Mouse (Mus musculus) forebrain, embryonic 10.5 days (tissue): ENCODE measurements around the gene Kazn. TPM values are rescaled to one million over a fixed set of nuclear protein-coding genes. Genes with fewer than 3 reads are reported as not detected.

Source experiments
- DNase-seq: peaks from one replicate; pipeline ENCODE4 v3.0.0-alpha.2; 2017; ENCODE audit warnings: low spot score; ENCODE audit errors: extremely low spot score
- H3K27ac ChIP-seq: fragments of 300-500 bp; sonication (generic); 2 replicates; pipeline ENCODE4 v1.5.1; 2016; ENCODE audit warnings: mild to moderate bottlenecking
- H3K27me3 ChIP-seq: fragments of 300-500 bp; sonication (generic); 2 replicates; pipeline ENCODE4 v1.6.1; 2016; ENCODE audit warnings: mild to moderate bottlenecking; ENCODE audit not compliant: poor library complexity, severe bottlenecking
- H3K36me3 ChIP-seq: fragments of 300-500 bp; sonication (generic); replicated peaks from 2 replicates; pipeline ENCODE4 v1.6.1; 2016; ENCODE audit warnings: mild to moderate bottlenecking, moderate library complexity
- H3K4me1 ChIP-seq: fragments of 300-500 bp; sonication (generic); 2 replicates; pipeline ENCODE4 v1.6.1; 2016
- H3K4me3 ChIP-seq: fragments of 300-500 bp; sonication (generic); 2 replicates; pipeline ENCODE4 v1.5.1; 2016; ENCODE audit warnings: mild to moderate bottlenecking, moderate library complexity
- H3K9me3 ChIP-seq: fragments of 300-500 bp; sonication (generic); 2 replicates; pipeline ENCODE4 v1.6.1; 2016; ENCODE audit warnings: mild to moderate bottlenecking, moderate library complexity
- WGBS: fragments of 180-500 bp; shearing (Covaris S2); methylation state at CpG from one replicate; pipeline ENCODE4 v1.1.7; 2016; 5-methylcytosine and 5-hydroxymethylcytosine counted together
- polyA plus RNA-seq: library from polyadenylated mRNA; unstranded; fragments of >200 nt; fragmentation: Nextera tagmentation; extraction: Ambion mirVana; gene quantifications from 2 replicates; pipeline ENCODE4 v1.2.1, GENCODE M21; 2016

Kazn gene
- polyA plus RNA-seq, 1 experiment from 2014 or later, result 11.4 TPM

DNA sequence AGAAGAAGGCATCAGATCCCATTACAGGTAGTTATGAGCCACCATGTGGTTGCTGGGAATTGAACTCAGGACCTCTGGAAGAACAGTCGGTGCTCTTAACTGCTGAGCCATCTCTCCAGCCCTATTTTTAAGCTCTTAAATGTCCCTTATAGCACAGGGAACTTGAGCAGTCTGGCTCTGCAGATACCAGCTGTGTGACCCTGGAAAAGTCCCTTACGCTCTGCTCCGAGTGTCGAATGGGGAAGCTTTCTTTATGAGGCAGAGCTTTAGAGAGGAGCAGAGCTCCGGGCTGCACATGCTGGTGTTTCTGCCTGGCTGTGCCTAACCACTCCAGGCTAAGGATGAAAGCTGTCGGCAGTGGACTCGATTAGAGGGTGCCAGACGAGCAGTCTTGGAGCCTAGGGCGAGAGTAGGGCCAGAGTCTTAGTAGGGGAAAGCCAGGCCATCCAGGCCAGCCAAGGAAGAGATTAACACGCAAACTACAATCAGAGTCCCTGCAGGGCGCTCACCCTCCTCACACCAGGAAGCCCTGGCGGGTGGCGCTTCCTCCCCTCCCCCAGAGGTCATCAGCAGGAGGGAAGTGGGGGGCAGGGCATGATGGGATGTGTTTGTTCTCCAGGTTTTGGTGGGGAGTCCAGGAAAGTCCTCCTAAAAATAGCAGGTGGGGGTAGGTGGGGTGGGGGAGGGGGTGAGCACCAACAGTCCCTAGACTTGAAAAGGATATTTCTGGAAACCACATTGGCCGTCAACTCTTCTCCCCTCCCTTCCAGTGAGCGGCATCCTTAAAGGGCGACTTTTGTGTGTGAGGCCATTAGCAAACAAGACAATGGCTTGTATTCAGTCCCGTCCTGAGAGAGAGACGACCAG, 73.1 kb downstream of the Kazn start:
- DNase-seq, result peak; percentile 24
- peak overlapping the region; percentile 20; the same call in 1 of the 2 replicates for H3K4me3 ChIP-seq
- WGBS, result 7% methylated on average over 18 of the region's 18 CpGs
- peaks cover 16% of the 10 kb centered on the region; the same call in 1 of the 2 replicates for H3K9me3 ChIP-seq
- H3K27ac ChIP-seq, result peak overlapping the region; percentile 65
- peaks cover 48% of the 10 kb centered on the region for H3K4me1 ChIP-seq
- H3K27me3 ChIP-seq, result no peaks in the 10 kb centered on the region; the same call in 1 of the 2 replicates
- H3K36me3 ChIP-seq, result peaks cover 17% of the 10 kb centered on the region

DNA sequence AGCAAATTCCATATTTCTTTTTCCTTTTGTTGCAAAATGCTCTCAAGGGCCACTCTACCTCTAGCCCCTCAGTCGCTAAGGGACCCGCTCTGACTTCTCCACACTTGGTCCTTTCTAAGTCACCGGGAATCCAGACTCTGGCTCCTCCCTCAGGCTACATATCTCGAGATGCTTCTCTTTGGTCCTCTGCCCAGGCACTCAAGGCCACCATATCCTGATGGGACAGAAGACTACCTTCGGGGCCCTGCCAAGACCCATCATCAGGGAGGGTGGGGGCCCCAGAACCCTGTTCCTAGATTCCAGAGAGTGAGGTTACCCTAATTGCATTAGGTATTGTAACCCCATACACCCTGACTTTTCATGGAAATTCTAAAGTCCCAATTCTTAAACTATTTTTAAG, 73.8 kb downstream of the Kazn start:
- Histone ChIP-seq H3K4me3 (no peak overlapping the region), H3K9me3 (peaks cover 16% of the 10 kb centered on the region; the same call in 1 of the 2 replicates), H3K27ac (no peak overlapping the region), H3K36me3 (peaks cover 17% of the 10 kb centered on the region), H3K4me1 (peaks cover 44% of the 10 kb centered on the region), H3K27me3 (no peaks in the 10 kb centered on the region; the same call in 1 of the 2 replicates)
- DNase-seq, result no peak
- WGBS, result 48% methylated on average over 5 of the region's 5 CpGs

DNA sequence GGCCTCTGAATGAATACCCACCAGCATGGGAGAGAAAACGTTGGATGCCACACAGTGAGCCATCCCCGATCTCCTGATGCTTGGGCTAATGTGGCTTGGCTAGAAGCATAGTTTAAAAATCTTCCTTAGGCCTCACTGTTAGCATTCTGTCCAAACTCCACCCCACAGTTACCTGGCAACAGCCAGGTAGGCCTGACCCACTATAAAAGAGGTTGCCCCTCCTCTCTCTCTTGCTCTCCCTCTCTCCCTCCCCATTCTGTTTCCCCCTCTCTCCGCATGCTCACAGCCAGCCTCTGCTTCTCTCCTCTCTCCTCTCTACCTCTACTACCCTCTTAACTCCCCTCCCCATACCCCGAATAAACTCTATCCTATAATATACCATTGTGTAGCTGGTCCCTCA, 74.8 kb downstream of the Kazn start:
- H3K27ac ChIP-seq, result no peak overlapping the region
- WGBS, result 47% methylated on average over 4 of the region's 4 CpGs

DNA sequence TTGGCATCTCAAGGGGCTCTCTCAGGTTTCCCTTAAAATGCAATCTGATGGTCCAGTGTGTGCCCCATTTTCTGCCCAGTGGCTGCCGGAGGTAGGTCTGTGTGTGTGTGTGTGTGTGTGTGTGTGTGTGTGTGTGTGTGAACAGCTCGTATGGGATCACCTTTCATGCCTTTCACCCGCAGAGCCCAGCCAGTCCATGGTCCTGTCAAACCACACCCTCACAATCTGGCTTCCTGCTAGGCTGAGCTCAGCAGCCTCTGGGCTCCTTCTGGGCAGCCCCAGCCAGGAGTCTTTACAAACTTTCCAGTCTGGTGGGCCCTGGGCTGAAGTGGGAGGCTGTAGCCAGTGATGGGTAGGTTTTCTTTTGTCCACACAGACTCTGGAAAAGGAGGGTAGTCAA, 75.3 kb downstream of the Kazn start:
- peaks cover 18% of the 10 kb centered on the region for H3K36me3 ChIP-seq
- peaks cover 16% of the 10 kb centered on the region; the same call in 1 of the 2 replicates for H3K9me3 ChIP-seq
- H3K4me3 ChIP-seq, result no peak overlapping the region
- H3K27ac ChIP-seq, result no peak overlapping the region
- DNase-seq, result no peak
- WGBS, result 67% methylated on average over 3 of the region's 3 CpGs
- no peaks in the 10 kb centered on the region; the same call in 1 of the 2 replicates for H3K27me3 ChIP-seq
- H3K4me1 ChIP-seq, result peaks cover 42% of the 10 kb centered on the region

More for the DNA sequence above, 74.8 kb downstream of the Kazn start:
- Histone ChIP-seq H3K4me3 (no peak overlapping the region), H3K4me1 (peaks cover 41% of the 10 kb centered on the region), H3K27me3 (no peaks in the 10 kb centered on the region; the same call in 1 of the 2 replicates), H3K9me3 (peaks cover 16% of the 10 kb centered on the region; the same call in 1 of the 2 replicates), H3K36me3 (peaks cover 17% of the 10 kb centered on the region)
- no peak for DNase-seq

DNA sequence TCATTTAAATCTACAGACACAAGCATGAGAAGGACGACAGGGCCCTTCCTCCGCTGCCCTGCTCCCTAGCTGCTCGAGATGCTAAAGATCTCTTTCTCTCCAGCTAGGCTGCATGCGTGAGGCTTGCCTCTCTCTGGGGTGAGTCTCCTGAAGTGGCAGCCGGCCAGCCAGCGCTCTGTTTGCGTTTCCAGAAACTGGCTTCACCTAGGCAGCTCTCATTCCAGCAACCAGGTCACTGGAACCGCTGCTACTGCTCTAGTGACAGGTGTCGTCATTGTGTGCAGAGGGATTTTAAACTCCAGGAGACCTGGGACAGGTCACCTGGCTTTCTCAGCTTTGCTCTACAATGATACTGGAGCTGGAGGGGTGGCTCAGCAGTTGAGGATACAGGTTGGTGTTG, 76.5 kb downstream of the Kazn start:
- no peak overlapping the region for H3K27ac ChIP-seq
- H3K4me3 ChIP-seq, result no peak overlapping the region
- no peak for DNase-seq
- H3K27me3 ChIP-seq, result no peaks in the 10 kb centered on the region
- peaks cover 29% of the 10 kb centered on the region for H3K36me3 ChIP-seq
- H3K4me1 ChIP-seq, result peaks cover 42% of the 10 kb centered on the region
- WGBS, result 95% methylated on average over 9 of the region's 9 CpGs
- H3K9me3 ChIP-seq, result peaks cover 16% of the 10 kb centered on the region; the same call in 1 of the 2 replicates

DNA sequence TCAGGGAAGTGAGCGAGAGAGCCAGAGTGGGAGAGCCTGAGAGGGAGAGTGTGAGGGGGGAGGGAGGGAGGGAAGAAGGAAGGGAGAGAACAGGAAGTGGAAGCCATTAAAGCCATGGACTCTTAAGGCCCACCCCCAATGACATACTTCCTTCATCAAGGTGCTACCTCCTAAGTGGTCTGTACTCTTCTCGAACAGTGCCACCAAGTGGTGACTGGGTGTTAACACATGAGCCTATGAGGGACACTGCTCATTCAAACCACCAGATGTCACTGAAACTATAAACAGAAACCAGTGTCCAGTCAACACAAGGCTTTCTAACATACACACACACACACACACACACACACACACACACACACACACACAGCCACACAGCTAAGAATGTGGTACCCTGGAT, 77.1 kb downstream of the Kazn start:
- WGBS, result 97% methylated on average over 2 of the region's 2 CpGs
- peaks cover 16% of the 10 kb centered on the region; the same call in 1 of the 2 replicates for H3K9me3 ChIP-seq
- H3K27ac ChIP-seq, result no peak overlapping the region
- H3K4me3 ChIP-seq, result no peak overlapping the region
- peaks cover 42% of the 10 kb centered on the region for H3K4me1 ChIP-seq
- no peaks in the 10 kb centered on the region for H3K27me3 ChIP-seq
- H3K36me3 ChIP-seq, result peaks cover 35% of the 10 kb centered on the region
- DNase-seq, result no peak

DNA sequence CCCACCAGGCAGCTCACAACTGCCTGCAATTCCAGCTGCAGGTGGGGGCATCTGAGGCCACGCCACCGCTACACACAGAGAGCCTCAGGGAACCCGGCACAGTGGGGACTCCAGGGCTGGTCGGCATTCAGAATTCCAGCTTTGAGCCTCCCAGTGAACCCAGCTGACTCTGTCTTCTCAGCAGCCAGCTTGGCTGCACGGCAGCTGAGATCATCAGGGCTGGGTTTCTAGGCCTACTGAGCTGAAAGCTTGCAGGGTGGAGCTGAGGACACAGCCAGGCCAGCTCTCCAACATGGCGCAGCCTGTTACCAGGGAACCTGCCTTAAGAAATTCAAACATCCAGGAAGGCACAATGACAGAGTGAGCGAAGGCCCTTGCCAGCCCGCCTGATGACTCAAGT, 79.2 kb downstream of the Kazn start:
- H3K4me1 ChIP-seq, result peaks cover 22% of the 10 kb centered on the region
- peaks cover 16% of the 10 kb centered on the region; the same call in 1 of the 2 replicates for H3K9me3 ChIP-seq
- H3K27ac ChIP-seq, result no peak overlapping the region
- H3K4me3 ChIP-seq, result no peak overlapping the region
- no peaks in the 10 kb centered on the region for H3K27me3 ChIP-seq
- WGBS, result 62% methylated on average over 8 of the region's 8 CpGs
- H3K36me3 ChIP-seq, result peaks cover 42% of the 10 kb centered on the region
- DNase-seq, result no peak

DNA sequence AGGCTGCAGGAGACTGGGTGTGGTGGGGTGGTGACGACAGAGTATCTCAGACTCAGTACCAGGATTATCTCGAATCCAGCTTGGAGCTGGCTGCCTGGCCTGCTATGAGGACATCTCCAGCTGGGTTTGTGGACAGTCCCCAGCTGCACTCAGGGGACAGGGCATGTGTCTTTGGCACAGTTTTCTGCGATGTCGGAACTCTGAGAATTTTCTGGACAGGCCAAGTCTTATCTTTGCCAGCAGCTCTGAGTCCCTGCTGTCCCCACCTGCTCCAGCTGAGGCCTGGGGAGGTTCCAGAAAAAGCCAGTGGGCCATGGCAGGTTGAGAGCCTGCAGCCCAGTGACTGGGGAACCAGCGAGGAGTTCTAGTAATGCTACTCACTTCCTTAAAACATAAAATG, 82.7 kb downstream of the Kazn start:
- no peak overlapping the region for H3K27ac ChIP-seq
- H3K4me3 ChIP-seq, result no peak overlapping the region
- H3K9me3 ChIP-seq, result peaks cover 1% of the 10 kb centered on the region; the same call in 1 of the 2 replicates
- H3K27me3 ChIP-seq, result no peaks in the 10 kb centered on the region
- DNase-seq, result no peak
- 88% methylated on average over 5 of the region's 5 CpGs for WGBS
- H3K4me1 ChIP-seq, result peaks cover 23% of the 10 kb centered on the region
- H3K36me3 ChIP-seq, result peaks cover 36% of the 10 kb centered on the region

DNA sequence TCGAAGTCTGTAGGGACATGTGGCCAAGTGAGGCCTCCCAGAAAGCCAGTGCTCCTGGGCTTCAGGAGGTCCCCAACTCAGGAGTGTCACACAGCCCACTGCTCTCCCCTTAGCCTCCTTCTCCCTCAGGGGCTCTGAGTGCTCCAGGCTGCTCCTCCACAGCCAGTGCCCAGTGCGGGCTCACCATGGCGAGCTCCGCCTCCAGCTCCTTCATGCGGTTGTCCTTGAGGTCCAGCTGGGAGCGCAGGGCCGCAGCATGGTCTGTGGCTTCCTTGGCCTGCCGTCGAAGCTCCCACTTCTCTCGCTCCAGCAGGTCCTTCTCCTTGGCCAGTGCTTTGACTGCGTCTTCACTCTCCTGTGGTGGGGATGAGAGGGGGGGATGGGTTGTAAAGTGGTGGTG, 85.0 kb downstream of the Kazn start:
- no peak for DNase-seq
- no peak overlapping the region for H3K4me3 ChIP-seq
- no peaks in the 10 kb centered on the region for H3K27me3 ChIP-seq
- no peak overlapping the region for H3K27ac ChIP-seq
- H3K4me1 ChIP-seq, result peaks cover 17% of the 10 kb centered on the region; the same call in 1 of the 2 replicates
- peaks cover 57% of the 10 kb centered on the region for H3K36me3 ChIP-seq
- no peaks in the 10 kb centered on the region for H3K9me3 ChIP-seq
- WGBS, result 68% methylated on average over 11 of the region's 11 CpGs

DNA sequence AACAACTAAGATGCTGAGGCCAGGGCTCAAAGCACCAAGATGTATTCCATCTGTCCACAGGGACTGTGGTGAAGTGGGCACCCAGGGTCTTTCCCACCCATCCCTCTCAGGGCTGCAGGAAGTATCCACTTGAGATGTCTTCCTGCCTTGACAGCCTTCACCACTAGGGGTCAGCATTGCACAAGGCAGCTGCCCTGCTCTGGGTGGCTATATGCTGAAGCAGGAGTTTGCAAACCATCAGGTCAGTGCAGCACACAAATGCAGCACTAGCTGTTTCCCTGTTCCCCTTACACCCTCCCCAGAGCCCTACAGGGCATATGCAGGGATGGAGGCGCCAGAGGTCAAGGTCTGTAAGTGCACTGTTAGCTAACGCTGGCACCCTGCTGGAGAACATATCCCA, 85.7 kb downstream of the Kazn start:
- Histone ChIP-seq H3K27me3 (no peaks in the 10 kb centered on the region), H3K27ac (no peak overlapping the region), H3K4me3 (no peak overlapping the region), H3K9me3 (no peaks in the 10 kb centered on the region), H3K36me3 (peaks cover 60% of the 10 kb centered on the region), H3K4me1 (peaks cover 14% of the 10 kb centered on the region; the same call in 1 of the 2 replicates)
- WGBS, result 8% methylated on average over 2 of the region's 2 CpGs
- DNase-seq, result peak; percentile 87

DNA sequence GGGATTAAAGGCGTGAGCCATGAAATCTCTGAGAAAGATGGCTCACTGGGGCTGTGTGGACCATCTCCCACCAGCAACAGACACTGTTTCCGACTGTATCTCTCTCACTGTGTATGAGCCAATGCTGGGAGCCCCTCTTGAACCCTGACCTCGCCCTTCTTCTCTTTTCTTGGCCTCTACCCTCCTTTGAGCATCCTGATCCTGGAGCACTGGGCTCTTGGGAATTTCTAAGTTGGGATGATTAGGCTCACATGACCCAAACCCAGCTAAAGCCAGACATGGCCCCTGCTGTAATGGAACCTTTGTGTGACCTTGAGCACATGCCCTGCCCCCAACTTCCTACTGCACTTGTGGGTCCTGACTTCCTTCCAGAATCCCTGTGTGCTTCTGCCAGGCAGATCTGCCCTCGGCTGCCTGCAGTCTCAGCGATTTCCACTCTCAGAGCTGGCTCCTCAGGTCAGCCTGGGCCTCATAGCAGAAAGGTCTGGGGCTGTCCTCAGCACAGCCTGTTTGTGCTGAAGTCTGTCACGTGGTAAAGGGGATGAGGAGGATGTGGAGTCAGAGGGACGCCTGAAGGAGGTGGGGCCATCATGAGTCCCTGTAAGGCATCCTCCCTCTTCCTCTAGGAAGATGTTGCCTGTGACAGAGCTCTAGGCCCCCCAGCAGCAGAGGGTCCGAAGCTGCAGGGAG, 86.3 kb downstream of the Kazn start:
- Histone ChIP-seq H3K27ac (no peak overlapping the region), H3K4me3 (no peak overlapping the region), H3K36me3 (peaks cover 60% of the 10 kb centered on the region), H3K9me3 (no peaks in the 10 kb centered on the region), H3K4me1 (peaks cover 14% of the 10 kb centered on the region; the same call in 1 of the 2 replicates), H3K27me3 (no peaks in the 10 kb centered on the region)
- DNase-seq, result no peak
- WGBS, result 76% methylated on average over 8 of the region's 8 CpGs

DNA sequence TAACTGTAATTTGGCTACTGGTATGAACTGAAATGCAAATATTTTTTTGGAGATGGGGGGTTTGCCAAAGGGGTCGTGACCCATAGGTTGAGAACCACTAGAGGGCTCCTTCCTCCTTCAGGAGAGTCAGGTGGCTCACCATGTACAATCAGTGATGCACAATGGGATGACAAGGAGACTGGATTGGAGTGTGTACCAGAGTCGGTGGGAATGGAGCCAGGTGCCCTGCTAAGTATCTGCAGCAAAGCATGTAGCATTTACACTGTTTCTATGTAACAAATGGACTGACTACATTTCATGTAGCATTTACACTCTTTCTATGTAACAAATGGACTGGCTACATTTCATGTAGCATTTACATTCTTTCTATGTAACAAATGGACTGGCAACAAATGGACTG, 89.1 kb downstream of the Kazn start:
- Histone ChIP-seq H3K36me3 (peaks cover 71% of the 10 kb centered on the region), H3K27ac (no peak overlapping the region)
- WGBS, result 77% methylated on average over 2 of the region's 2 CpGs

More for the DNA sequence above, 89.1 kb downstream of the Kazn start:
- no peaks in the 10 kb centered on the region for H3K9me3 ChIP-seq
- no peaks in the 10 kb centered on the region for H3K27me3 ChIP-seq
- no peak overlapping the region for H3K4me3 ChIP-seq
- peaks cover 14% of the 10 kb centered on the region; the same call in 1 of the 2 replicates for H3K4me1 ChIP-seq
- no peak for DNase-seq
